Mouse (Mus musculus): ENCODE measurements around the gene Trappc10. TPM values are rescaled to one million over a fixed set of nuclear protein-coding genes. Genes with fewer than 3 reads are reported as not detected.

Gene Trappc10
- total RNA-seq, 2 experiments from 2014 or later, result 46.6 to 48.2 TPM

Other genes starting within 250 kb of the Trappc10 start
- gene Pfkl, start 234.6 kb downstream of the Trappc10 start, total RNA-seq (2021), result 100 to 1,000 TPM in 1 of 2 experiments, 10 to 100 TPM in 1; 97.8 to 116 TPM
- gene Dnmt3l, start 202.7 kb downstream of the Trappc10 start, total RNA-seq (2021), result not detected
- not detected for gene Aire, start 201.0 kb downstream of the Trappc10 start, total RNA-seq (2021)
- gene Icosl, start 175.3 kb downstream of the Trappc10 start, total RNA-seq (2021), result 1 to 10 TPM; 7.6 to 7.7 TPM
- 100 to 1,000 TPM; 528 to 541 TPM for gene D10Jhu81e, start 74.9 kb downstream of the Trappc10 start, total RNA-seq (2021)
- 10 to 100 TPM in 1 of 2 experiments, 1 to 10 TPM in 1; 9.9 to 10.7 TPM for gene Pwp2, start 59.5 kb downstream of the Trappc10 start, total RNA-seq (2021)
- gene Agpat3, start 107.8 kb upstream of the Trappc10 start, total RNA-seq (2021), result 100 to 1,000 TPM; 232 to 266 TPM
- 10 to 100 TPM; 93.6 to 97.2 TPM for gene Rrp1, start 168.4 kb upstream of the Trappc10 start, total RNA-seq (2021)
- 10 to 100 TPM; 30.4 to 30.6 TPM for gene Cstb, start 181.0 kb upstream of the Trappc10 start, total RNA-seq (2021)
- gene Pdxk, start 220.3 kb upstream of the Trappc10 start, total RNA-seq (2021), result 10 to 100 TPM; 10.6 to 11.7 TPM

All from heart, postnatal 36 days (tissue).